Mouse (Mus musculus): Measurements from ENCODE around the gene Gnas. TPM values are rescaled to one million over a fixed set of nuclear protein-coding genes. Genes with fewer than 3 reads are reported as not detected.
A peak's percentile ranks its signal among the peaks of the same experiment; 100 is the strongest.

The Gnas gene
- 1,470 and 1,806 TPM in 2 replicates for polyA plus RNA-seq (2014; fragmentation: Nextera tagmentation; extraction: Ambion mirVana)

DNA sequence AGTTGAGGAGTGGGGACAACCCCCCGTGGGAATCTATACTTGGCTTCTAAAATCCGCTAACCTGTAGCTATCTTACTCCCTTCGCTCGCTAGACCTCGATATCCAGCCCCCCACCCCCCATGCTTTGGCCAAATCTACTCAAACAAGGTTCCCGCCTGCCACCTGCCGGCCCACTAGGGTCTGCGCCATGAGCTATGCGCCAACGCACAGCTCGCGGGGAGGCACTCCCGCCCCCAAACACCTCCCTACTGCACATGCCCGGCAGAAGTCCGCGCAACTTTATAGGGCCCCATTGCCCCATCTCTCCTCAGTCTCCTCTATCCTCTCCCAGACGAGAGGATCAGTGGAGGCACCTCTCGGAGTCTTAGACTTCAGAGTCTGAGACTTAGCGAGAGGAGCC, at the start of gene Gnas:
TSS of gene Gnas (plus strand) at position 310 of the 400 bp plus-strand sequence.
- Histone ChIP-seq H3K9ac (replicated peaks; ENCODE audit: low read depth, low read length) (no peak within 1 kb of the TSS), H3K4me1 (ENCODE audit: control insufficient read depth, insufficient read depth, low read length) (no peaks in the 10 kb centered on the region), H3K4me2 (replicated peaks; ENCODE audit: low read depth, low read length) (peak within 1 kb of the TSS; percentile 44), H3K9me3 (ENCODE audit: control insufficient read depth, low read depth, low read length) (peaks cover 36% of the 10 kb centered on the region), H3K36me3 (ENCODE audit: control insufficient read depth, insufficient read depth, low read length) (peaks cover 52% of the 10 kb centered on the region), H3K27ac (ENCODE audit: low read length) (no peak within 1 kb of the TSS), H3K27me3 (ENCODE audit: control insufficient read depth, insufficient read depth, low read length) (peaks cover 27% of the 10 kb centered on the region), H3K4me3 (ENCODE audit: low read depth, low read length) (peak within 1 kb of the TSS; percentile 27)
- 55% methylated on average over 19 of the region's 19 CpGs for WGBS
- peak; percentile 21; the same call in 1 of the 2 replicates for ATAC-seq (ENCODE audit: insufficient number of reproducible peaks, insufficient read depth, low FRiP score, low read depth)

DNA sequence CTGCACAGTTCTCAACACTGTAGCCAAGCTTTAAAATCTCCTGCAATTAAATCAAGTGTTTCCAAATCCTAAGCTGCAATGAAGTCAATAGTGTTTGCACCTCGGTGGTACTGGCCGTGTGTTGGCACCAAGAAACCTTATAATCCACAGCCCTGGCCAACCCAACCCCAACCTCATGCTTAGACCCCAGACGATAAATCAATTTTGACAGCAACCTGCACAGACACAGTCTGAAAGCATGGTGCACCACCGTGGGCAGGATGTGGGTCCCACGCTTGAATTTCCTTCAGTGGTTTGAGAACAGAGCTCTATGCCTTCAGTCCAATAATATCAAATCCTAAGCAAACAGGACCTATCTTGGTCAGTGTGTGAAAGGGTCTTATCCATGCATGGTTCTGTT, 41.7 kb upstream of the Gnas start:
- H3K4me1 ChIP-seq (ENCODE audit: control insufficient read depth, insufficient read depth, low read length) = no peaks in the 10 kb centered on the region
- no peaks in the 10 kb centered on the region for H3K36me3 ChIP-seq (ENCODE audit: control insufficient read depth, insufficient read depth, low read length)
- no peaks in the 10 kb centered on the region for H3K27me3 ChIP-seq (ENCODE audit: control insufficient read depth, insufficient read depth, low read length)
- no peak for ATAC-seq (ENCODE audit: insufficient number of reproducible peaks, insufficient read depth, low FRiP score, low read depth)
- WGBS = 86% methylated on average over 5 of the region's 5 CpGs
- no peak overlapping the region for H3K4me3 ChIP-seq (ENCODE audit: low read depth, low read length)
- 0 out of 2 replicates have a peak, but pooled peaks cover 6% of the 10 kb centered on the region for H3K9me3 ChIP-seq (ENCODE audit: control insufficient read depth, low read depth, low read length)
- no peak overlapping the region for H3K27ac ChIP-seq (ENCODE audit: low read length)
- H3K9ac ChIP-seq (replicated peaks; ENCODE audit: low read depth, low read length) = no peak overlapping the region
- no peak overlapping the region for H3K4me2 ChIP-seq (replicated peaks; ENCODE audit: low read depth, low read length)

DNA sequence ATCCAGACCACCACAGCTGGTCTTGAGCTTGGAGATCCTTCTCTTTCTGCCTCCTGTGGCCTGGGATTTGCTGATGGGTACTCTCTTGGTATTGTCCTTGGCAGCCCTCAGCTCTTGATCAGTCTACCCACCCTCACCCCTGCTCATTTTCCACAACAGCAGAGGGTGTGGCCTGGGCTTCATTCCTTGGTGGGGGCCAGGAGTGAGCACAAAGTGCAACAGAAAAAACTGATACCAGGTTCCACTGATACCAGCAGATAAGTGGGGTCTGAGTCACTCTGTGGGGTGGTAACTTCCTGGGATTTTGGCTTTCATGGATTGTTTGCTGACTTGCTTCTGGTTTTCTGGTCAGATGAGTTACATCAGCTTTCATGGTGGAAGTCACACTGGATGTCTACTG, 32.2 kb upstream of the Gnas start:
- peak; percentile 67; the same call in 1 of the 2 replicates for ATAC-seq (ENCODE audit: insufficient number of reproducible peaks, insufficient read depth, low FRiP score, low read depth)

DNA sequence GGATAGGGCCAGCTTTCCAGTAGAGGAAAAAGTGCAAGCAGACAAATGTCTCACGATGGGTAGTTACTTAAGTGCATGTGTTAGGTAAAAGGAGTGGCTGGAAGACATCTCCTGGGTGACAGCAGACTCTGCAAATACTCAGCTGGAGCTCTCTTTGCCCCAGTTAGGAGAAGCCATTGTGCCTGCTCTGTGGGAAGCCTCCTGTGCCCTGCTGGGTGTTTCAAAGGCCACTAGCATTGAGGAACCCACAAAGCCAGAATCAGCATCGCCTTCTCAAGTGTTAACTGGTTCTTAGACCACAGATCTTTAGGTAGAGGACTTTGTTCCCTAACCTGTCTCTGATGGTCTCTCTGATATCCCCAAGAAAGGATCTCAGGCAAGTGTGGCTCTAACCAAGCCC, 26.8 kb upstream of the Gnas start:
- no peak for ATAC-seq (ENCODE audit: insufficient number of reproducible peaks, insufficient read depth, low FRiP score, low read depth)
- Histone ChIP-seq H3K4me2 (replicated peaks; ENCODE audit: low read depth, low read length) (no peak overlapping the region), H3K36me3 (ENCODE audit: control insufficient read depth, insufficient read depth, low read length) (no peaks in the 10 kb centered on the region), H3K27me3 (ENCODE audit: control insufficient read depth, insufficient read depth, low read length) (no peaks in the 10 kb centered on the region), H3K9me3 (ENCODE audit: control insufficient read depth, low read depth, low read length) (no peaks in the 10 kb centered on the region), H3K4me1 (ENCODE audit: control insufficient read depth, insufficient read depth, low read length) (no peaks in the 10 kb centered on the region), H3K27ac (ENCODE audit: low read length) (no peak overlapping the region), H3K4me3 (ENCODE audit: low read depth, low read length) (no peak overlapping the region), H3K9ac (replicated peaks; ENCODE audit: low read depth, low read length) (no peak overlapping the region)
- WGBS = 31% methylated on average over 2 of the region's 2 CpGs

More for the DNA sequence above, 32.2 kb upstream of the Gnas start:
- no peaks in the 10 kb centered on the region for H3K4me1 ChIP-seq (ENCODE audit: control insufficient read depth, insufficient read depth, low read length)
- H3K9ac ChIP-seq (replicated peaks; ENCODE audit: low read depth, low read length) = no peak overlapping the region
- no peak overlapping the region for H3K27ac ChIP-seq (ENCODE audit: low read length)
- H3K4me2 ChIP-seq (replicated peaks; ENCODE audit: low read depth, low read length) = no peak overlapping the region
- H3K36me3 ChIP-seq (ENCODE audit: control insufficient read depth, insufficient read depth, low read length) = no peaks in the 10 kb centered on the region
- no peak overlapping the region for H3K4me3 ChIP-seq (ENCODE audit: low read depth, low read length)
- no peaks in the 10 kb centered on the region for H3K27me3 ChIP-seq (ENCODE audit: control insufficient read depth, insufficient read depth, low read length)
- H3K9me3 ChIP-seq (ENCODE audit: control insufficient read depth, low read depth, low read length) = no peaks in the 10 kb centered on the region

DNA sequence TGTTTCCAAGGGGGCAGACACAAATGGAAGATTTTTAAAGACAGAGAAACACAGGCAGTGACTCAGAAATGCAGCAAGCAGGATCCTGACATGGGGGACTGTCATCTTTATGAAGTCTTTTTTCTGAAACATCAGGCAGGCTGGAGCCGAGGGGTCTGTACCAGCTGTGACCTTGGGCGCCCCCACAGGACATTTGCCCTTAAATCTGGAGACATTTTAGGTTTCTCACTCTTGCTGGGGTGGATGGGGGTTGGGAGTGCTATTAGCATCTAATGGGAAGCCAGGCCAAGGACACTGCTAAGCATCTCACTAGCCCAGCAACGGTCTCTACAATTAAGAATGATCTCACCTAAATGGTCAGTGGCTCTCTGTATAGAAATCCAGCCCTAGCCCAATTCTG, 24.1 kb upstream of the Gnas start:
- no peak overlapping the region for H3K4me2 ChIP-seq (replicated peaks; ENCODE audit: low read depth, low read length)
- H3K9me3 ChIP-seq (ENCODE audit: control insufficient read depth, low read depth, low read length) = no peaks in the 10 kb centered on the region
- 24% methylated on average over 3 of the region's 3 CpGs for WGBS
- H3K27ac ChIP-seq (ENCODE audit: low read length) = no peak overlapping the region
- no peak overlapping the region for H3K9ac ChIP-seq (replicated peaks; ENCODE audit: low read depth, low read length)
- no peaks in the 10 kb centered on the region for H3K36me3 ChIP-seq (ENCODE audit: control insufficient read depth, insufficient read depth, low read length)
- no peaks in the 10 kb centered on the region for H3K27me3 ChIP-seq (ENCODE audit: control insufficient read depth, insufficient read depth, low read length)
- H3K4me3 ChIP-seq (ENCODE audit: low read depth, low read length) = no peak overlapping the region
- H3K4me1 ChIP-seq (ENCODE audit: control insufficient read depth, insufficient read depth, low read length) = no peaks in the 10 kb centered on the region
- no peak for ATAC-seq (ENCODE audit: insufficient number of reproducible peaks, insufficient read depth, low FRiP score, low read depth)

DNA sequence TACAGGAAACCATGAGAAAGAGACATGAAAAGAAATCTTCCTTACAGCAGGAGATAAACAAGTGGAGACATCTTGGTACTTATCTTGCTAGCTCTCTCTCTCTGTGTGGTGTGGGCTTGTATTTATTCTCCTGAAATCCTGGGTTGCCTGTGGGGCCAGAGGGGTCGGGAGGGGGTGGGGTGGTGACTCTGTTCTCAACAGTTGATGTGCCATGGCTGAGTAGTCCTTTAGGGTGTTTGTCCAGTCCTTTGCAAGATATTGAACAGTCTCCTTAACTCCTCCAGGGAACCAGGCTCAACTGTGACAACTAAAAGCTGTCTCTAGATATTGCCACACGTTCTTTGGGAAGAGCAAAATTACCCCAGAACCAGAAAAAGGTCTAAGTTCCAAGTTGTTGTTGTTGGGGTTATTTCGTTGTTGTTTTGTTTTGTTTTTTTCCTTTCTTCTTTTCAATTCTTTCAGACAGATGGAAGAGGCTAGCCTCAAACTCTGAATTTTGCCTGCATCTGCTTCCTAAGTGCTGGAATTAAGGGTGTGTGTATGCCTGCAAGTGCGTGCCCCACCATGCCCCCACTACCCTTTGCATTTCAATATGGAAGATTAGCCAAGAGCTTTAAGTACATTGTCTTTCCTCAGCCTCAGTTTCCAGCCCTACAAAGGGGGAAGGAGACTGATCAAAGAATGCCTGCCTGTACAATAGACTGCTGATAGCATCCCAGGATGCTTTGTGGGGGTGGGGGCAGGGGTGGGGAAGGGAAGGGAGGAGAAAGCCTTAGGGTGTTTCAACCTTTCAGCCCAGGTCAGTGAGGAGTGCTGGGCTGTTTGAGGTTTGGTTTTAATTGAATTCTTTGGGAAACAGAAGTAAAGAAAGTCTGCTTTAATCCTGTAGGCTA, 23.0 kb upstream of the Gnas start:
- no peaks in the 10 kb centered on the region for H3K27me3 ChIP-seq (ENCODE audit: control insufficient read depth, insufficient read depth, low read length)
- H3K9me3 ChIP-seq (ENCODE audit: control insufficient read depth, low read depth, low read length) = no peaks in the 10 kb centered on the region
- no peak overlapping the region for H3K4me2 ChIP-seq (replicated peaks; ENCODE audit: low read depth, low read length)
- H3K9ac ChIP-seq (replicated peaks; ENCODE audit: low read depth, low read length) = no peak overlapping the region
- H3K4me1 ChIP-seq (ENCODE audit: control insufficient read depth, insufficient read depth, low read length) = no peaks in the 10 kb centered on the region
- ATAC-seq (ENCODE audit: insufficient number of reproducible peaks, insufficient read depth, low FRiP score, low read depth) = no peak
- H3K36me3 ChIP-seq (ENCODE audit: control insufficient read depth, insufficient read depth, low read length) = no peaks in the 10 kb centered on the region
- no peak overlapping the region for H3K4me3 ChIP-seq (ENCODE audit: low read depth, low read length)
- WGBS = 23% methylated on average over 4 of the region's 4 CpGs
- no peak overlapping the region for H3K27ac ChIP-seq (ENCODE audit: low read length)

DNA sequence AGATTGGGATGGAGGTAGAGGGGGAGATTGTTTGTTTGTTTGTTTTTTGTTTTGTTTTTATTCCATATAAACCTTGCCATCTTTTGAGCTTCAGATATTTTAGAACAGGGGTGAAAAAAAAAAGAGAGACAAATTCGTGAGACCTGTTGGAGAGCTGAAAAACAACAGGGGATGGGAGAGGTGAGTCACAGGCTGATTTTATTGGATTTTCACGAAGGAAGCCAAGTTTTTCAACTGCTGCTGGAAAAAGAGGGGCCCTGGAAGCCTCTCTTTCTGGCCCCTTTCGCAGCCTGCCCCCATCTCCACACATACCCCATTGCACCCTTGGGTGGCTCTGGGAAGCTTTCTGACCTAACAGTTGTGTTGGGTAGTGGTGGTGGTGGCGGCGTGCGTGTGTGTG, 22.3 kb upstream of the Gnas start:
- Histone ChIP-seq H3K36me3 (ENCODE audit: control insufficient read depth, insufficient read depth, low read length) (no peaks in the 10 kb centered on the region), H3K4me2 (replicated peaks; ENCODE audit: low read depth, low read length) (no peak overlapping the region), H3K4me3 (ENCODE audit: low read depth, low read length) (no peak overlapping the region), H3K9ac (replicated peaks; ENCODE audit: low read depth, low read length) (no peak overlapping the region), H3K4me1 (ENCODE audit: control insufficient read depth, insufficient read depth, low read length) (no peaks in the 10 kb centered on the region), H3K27me3 (ENCODE audit: control insufficient read depth, insufficient read depth, low read length) (no peaks in the 10 kb centered on the region), H3K27ac (ENCODE audit: low read length) (no peak overlapping the region), H3K9me3 (ENCODE audit: control insufficient read depth, low read depth, low read length) (no peaks in the 10 kb centered on the region)
- no peak for ATAC-seq (ENCODE audit: insufficient number of reproducible peaks, insufficient read depth, low FRiP score, low read depth)
- WGBS = 63% methylated on average over 6 of the region's 6 CpGs

DNA sequence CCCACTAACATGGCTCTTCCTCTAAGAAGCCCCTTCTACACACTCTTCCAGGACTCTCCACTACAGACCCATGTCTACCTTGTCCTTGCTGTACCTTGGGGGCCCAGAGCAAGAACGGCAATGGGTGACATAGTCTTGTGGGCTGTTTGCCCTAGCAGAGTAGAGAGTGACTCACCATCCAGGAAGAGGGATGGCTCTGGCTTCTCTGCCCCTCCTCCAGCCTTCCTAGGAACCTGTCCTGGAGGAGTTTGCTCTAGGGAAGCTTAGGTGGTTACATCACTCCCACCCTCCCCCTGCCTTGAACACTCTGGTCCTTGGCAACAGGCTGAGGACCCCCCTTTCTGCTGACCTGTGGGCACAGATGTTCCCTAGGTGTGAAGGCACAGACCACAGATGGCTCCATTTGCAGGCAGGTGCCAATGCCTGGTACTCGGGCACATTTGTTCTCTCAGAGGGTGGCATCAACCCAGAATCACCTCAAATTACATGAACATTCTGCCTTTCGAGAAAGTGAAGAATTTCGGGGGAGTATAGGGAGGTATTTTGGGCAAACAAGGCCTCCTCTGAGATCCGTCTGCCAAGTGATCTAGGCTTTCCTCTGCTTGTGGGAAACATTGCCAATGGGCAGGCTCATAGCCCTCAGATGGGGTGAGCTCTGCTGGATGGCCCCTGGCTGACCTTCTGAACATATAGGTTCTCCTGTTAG, 20.9 kb upstream of the Gnas start:
- Histone ChIP-seq H3K4me3 (ENCODE audit: low read depth, low read length) (no peak overlapping the region), H3K9me3 (ENCODE audit: control insufficient read depth, low read depth, low read length) (no peaks in the 10 kb centered on the region), H3K27me3 (ENCODE audit: control insufficient read depth, insufficient read depth, low read length) (no peaks in the 10 kb centered on the region), H3K4me2 (replicated peaks; ENCODE audit: low read depth, low read length) (no peak overlapping the region), H3K4me1 (ENCODE audit: control insufficient read depth, insufficient read depth, low read length) (no peaks in the 10 kb centered on the region), H3K9ac (replicated peaks; ENCODE audit: low read depth, low read length) (no peak overlapping the region), H3K27ac (ENCODE audit: low read length) (no peak overlapping the region), H3K36me3 (ENCODE audit: control insufficient read depth, insufficient read depth, low read length) (no peaks in the 10 kb centered on the region; the same call in 1 of the 2 replicates)
- 67% methylated on average over 5 of the region's 5 CpGs for WGBS
- peak; percentile 38; the same call in 1 of the 2 replicates for ATAC-seq (ENCODE audit: insufficient number of reproducible peaks, insufficient read depth, low FRiP score, low read depth)
